Mouse (Mus musculus): Measurements from ENCODE around the gene Caly. TPM values are rescaled to one million over a fixed set of nuclear protein-coding genes. Genes with fewer than 3 reads are reported as not detected.

Caly gene
- 0.05 and 0.50 TPM in 2 replicates for polyA plus RNA-seq (2012)

GRCm38 (mm10) chr7:140082242-140082678 is at the start of gene Caly:
Gene Caly, minus strand, starts transcription at chr7:140082548.

GRCm38 (mm10) chr7:140116329-140117054 is 34.1 kb upstream of the Caly start, which contains the start of gene Echs1:
Gene Echs1, minus strand, starts transcription at chr7:140116476.

GRCm38 (mm10) chr7:140115583-140116328 is 33.4 kb upstream of the Caly start, which contains the start of gene Paox:
Gene Paox, plus strand, starts transcription at chr7:140115799.

GRCm38 (mm10) chr7:140101993-140102860 is 19.9 kb upstream of the Caly start, which contains the start of gene Fuom:
Gene Fuom, minus strand, starts transcription at chr7:140102441.

GRCm38 (mm10) chr7:140092924-140093528 is 10.7 kb upstream of the Caly start, which contains the start of gene Prap1:
Gene Prap1, plus strand, starts transcription at chr7:140093395.

GRCm38 (mm10) chr7:140048361-140049114 is 33.8 kb downstream of the Caly start, which contains the start of gene Msx3:
Gene Msx3, minus strand, starts transcription at chr7:140049089.

GRCm38 (mm10) chr7:140036281-140037170 is 45.8 kb downstream of the Caly start, which contains the start of the genes Zfp511 and Tubgcp2:
Gene Zfp511, plus strand, starts transcription at chr7:140036391.
Gene Tubgcp2, minus strand, starts transcription at chr7:140036669.

Other genes with a start within 250 kb of the Caly start
- not detected in 2 replicates for gene Adgra1, start 248.4 kb downstream of the Caly start, polyA plus RNA-seq (2012)
- gene Kndc1, start 187.9 kb downstream of the Caly start, polyA plus RNA-seq (2012), result not detected in 2 replicates
- 1.00 and 1.1 TPM in 2 replicates for gene Utf1, start 138.8 kb downstream of the Caly start, polyA plus RNA-seq (2012)
- gene 6430531B16Rik, start 103.8 kb downstream of the Caly start, polyA plus RNA-seq (2012), result 0.28 and 0.29 TPM in 2 replicates
- gene Adam8, start 90.0 kb downstream of the Caly start, polyA plus RNA-seq (2012), result 3.1 and 7.5 TPM in 2 replicates
- 19.1 and 20.0 TPM in 2 replicates for gene Zfp511, start 46.2 kb downstream of the Caly start, polyA plus RNA-seq (2012)
- gene Tubgcp2, start 45.9 kb downstream of the Caly start, polyA plus RNA-seq (2012), result 8.3 and 8.4 TPM in 2 replicates
- not detected in 2 replicates for gene Msx3, start 33.5 kb downstream of the Caly start, polyA plus RNA-seq (2012)
- gene Prap1, start 10.8 kb upstream of the Caly start, polyA plus RNA-seq (2012), result not detected in 2 replicates
- gene Fuom, start 19.9 kb upstream of the Caly start, polyA plus RNA-seq (2012), result 14.6 and 16.2 TPM in 2 replicates
- 6.8 and 8.3 TPM in 2 replicates for gene Paox, start 33.3 kb upstream of the Caly start, polyA plus RNA-seq (2012)
- gene Echs1, start 33.9 kb upstream of the Caly start, polyA plus RNA-seq (2012), result 7.4 and 8.2 TPM in 2 replicates
- 4.8 and 6.7 TPM in 2 replicates for gene Mtg1, start 55.0 kb upstream of the Caly start, polyA plus RNA-seq (2012)
- gene Sprn, start 72.3 kb upstream of the Caly start, polyA plus RNA-seq (2012), result not detected in 2 replicates
- not detected in 2 replicates for gene Olfr522, start 82.2 kb upstream of the Caly start, polyA plus RNA-seq (2012)
- not detected in 2 replicates for gene Olfr523, start 90.7 kb upstream of the Caly start, polyA plus RNA-seq (2012)
- 0.02 TPM in 1 of 2 replicates, not detected in the other for gene Olfr524, start 123.4 kb upstream of the Caly start, polyA plus RNA-seq (2012)
- gene Cd163l1, start 135.7 kb upstream of the Caly start, polyA plus RNA-seq (2012), result 0.18 TPM in 1 of 2 replicates, not detected in the other
- not detected in 2 replicates for gene 5830411N06Rik, start 164.7 kb upstream of the Caly start, polyA plus RNA-seq (2012)
- gene Olfr525, start 238.3 kb upstream of the Caly start, polyA plus RNA-seq (2012), result not detected in 2 replicates

Measured in megakaryocyte-erythroid progenitor cell, adult 5 weeks (primary cell).